Comparison of ENCODE assay signal across 7 mouse cellular contexts in genomic region chrX:159708076-159708830, GRCm38 (mm10).
DNase-seq lines count a peak whose midpoint lies in the region; ATAC-seq and TF ChIP-seq lines count a peak whose summit lies in the region.

No protein-coding gene starts in this region.

- peak overlapping the region; percentile 26 for H3K4me3 ChIP-seq in embryonic fibroblast, embryonic 13.5 days (ENCODE audit: insufficient read depth, low read length)

- ATAC-seq in megakaryocyte, adult 5-6 weeks (ENCODE audit: poor library complexity, severe bottlenecking), result peak; percentile 30; the same call in 1 of the 2 replicates

- H3K4me1 ChIP-seq in embryonic fibroblast, embryonic 13.5 days (ENCODE audit: control insufficient read depth, insufficient read depth, low read length), result peaks cover 14% of the 10 kb centered on the region

- no peak for TF ChIP-seq CTCF in embryonic fibroblast, embryonic 13.5 days (IDR thresholded peaks at IDR 0.05; ENCODE audit: borderline replicate concordance, insufficient read depth, low read length)

- H3K27ac ChIP-seq in embryonic fibroblast, embryonic 13.5 days (ENCODE audit: insufficient read depth, low read length), result peak overlapping the region; percentile 78

- DNase-seq in 3134 (ENCODE audit: extremely low read depth, insufficient read length, low spot score) (peak; percentile 15), A20 (ENCODE audit: low read depth, low spot score) (peak; percentile 49)
- DNase-seq in thymus, postnatal 4 days, result peak; percentile 55
- no peak for DNase-seq in frontal cortex, postnatal 25 days (ENCODE audit: low spot score in 2 of 2)
- DNase-seq in frontal cortex, postnatal 36 days (ENCODE audit: low spot score in 2 of 2), result no peak

- peak; percentile 67 for TF ChIP-seq POLR2A in embryonic fibroblast, embryonic 13.5 days (IDR thresholded peaks at IDR 0.05; ENCODE audit: low read depth, low read length)

Comparison
In these comparisons a context has a peak if more than half of its experiments do, and no peak if none do; other contexts are left out.
1. DNase-seq: peak in 3134 (single experiment), A20 (single experiment) and thymus, postnatal 4 days (single experiment); none in frontal cortex, postnatal 25 days (0 of 2) and frontal cortex, postnatal 36 days (0 of 2).